Mouse (Mus musculus): ENCODE results near the gene Mrpl19.

- TF ChIP-seq CTCF (IDR thresholded peaks at IDR 0.05; ENCODE audit: borderline replicate concordance, extremely low read depth, insufficient read depth, insufficient read length), result no peak
- TF ChIP-seq POLR2A (IDR thresholded peaks at IDR 0.05; ENCODE audit: borderline replicate concordance, extremely low read depth, insufficient read depth, insufficient read length, poor library complexity, severe bottlenecking), result no peak
Measured at GRCm38 (mm10) chr6:81959866-81960265, 5.9 kb downstream of the Mrpl19 start.

Measured in brain, embryonic 14.5 days (tissue).